Mouse (Mus musculus) heart, embryonic 15.5 days (tissue): Measurements from ENCODE around the gene Acly. TPM values are rescaled to one million over a fixed set of nuclear protein-coding genes. Genes with fewer than 3 reads are reported as not detected.

ENCODE experiments used
- ATAC-seq: fragments of 200-750 bp; cut with Nextera tagmentation; replicated peaks from 2 replicates; pipeline ENCODE4 v1.8.0; 2017; ENCODE audit warnings: low read depth, moderate TSS enrichment; ENCODE audit not compliant: insufficient number of reproducible peaks, insufficient read depth, low FRiP score
- H3K27ac ChIP-seq: fragments of 300-500 bp; sonication (generic); 2 replicates; pipeline ENCODE4 v1.5.1; 2015; ENCODE audit warnings: mild to moderate bottlenecking, inconsistent platforms
- H3K27me3 ChIP-seq: fragments of 300-500 bp; sonication (generic); 2 replicates; pipeline ENCODE4 v1.6.1; 2015; ENCODE audit warnings: inconsistent platforms
- H3K36me3 ChIP-seq: fragments of 300-500 bp; sonication (generic); 2 replicates; pipeline ENCODE4 v1.6.1; 2015; ENCODE audit warnings: mild to moderate bottlenecking, inconsistent platforms
- H3K4me1 ChIP-seq: fragments of 300-500 bp; sonication (generic); replicated peaks from 2 replicates; pipeline ENCODE4 v1.6.1; 2015; ENCODE audit warnings: inconsistent platforms
- H3K4me2 ChIP-seq: fragments of 300-500 bp; sonication (generic); 2 replicates; pipeline ENCODE4 v1.6.1; 2015; ENCODE audit warnings: inconsistent platforms, mild to moderate bottlenecking, moderate library complexity
- H3K4me3 ChIP-seq: fragments of 300-500 bp; sonication (generic); 2 replicates; pipeline ENCODE4 v1.5.1; 2015; ENCODE audit warnings: mild to moderate bottlenecking, inconsistent platforms
- H3K9ac ChIP-seq: fragments of 300-500 bp; sonication (generic); 2 replicates; pipeline ENCODE4 v1.6.1; 2015; ENCODE audit warnings: mild to moderate bottlenecking, inconsistent platforms
- H3K9me3 ChIP-seq: fragments of 300-500 bp; sonication (generic); replicated peaks from 2 replicates; pipeline ENCODE4 v1.6.1; 2016; ENCODE audit warnings: inconsistent platforms
- WGBS: fragments of 180-500 bp; shearing (Covaris S2); methylation state at CpG from one replicate; pipeline ENCODE4 v1.1.7; 2015; ENCODE audit warnings: mixed read lengths; 5-methylcytosine and 5-hydroxymethylcytosine counted together
- microRNA-seq: library from miRNA; unstranded; fragments of <30 nt; microRNA quantifications from one replicate; pipeline ENCODE4, GENCODE M21; 2016
- polyA plus RNA-seq: library from polyadenylated mRNA; unstranded; fragments of >200 nt; fragmentation: Nextera tagmentation; extraction: Ambion mirVana; gene quantifications from 2 replicates; pipeline ENCODE4 v1.2.1, GENCODE M21; 2015

The Acly gene
- polyA plus RNA-seq, 1 experiment from 2014 or later: 49.5 TPM

DNA sequence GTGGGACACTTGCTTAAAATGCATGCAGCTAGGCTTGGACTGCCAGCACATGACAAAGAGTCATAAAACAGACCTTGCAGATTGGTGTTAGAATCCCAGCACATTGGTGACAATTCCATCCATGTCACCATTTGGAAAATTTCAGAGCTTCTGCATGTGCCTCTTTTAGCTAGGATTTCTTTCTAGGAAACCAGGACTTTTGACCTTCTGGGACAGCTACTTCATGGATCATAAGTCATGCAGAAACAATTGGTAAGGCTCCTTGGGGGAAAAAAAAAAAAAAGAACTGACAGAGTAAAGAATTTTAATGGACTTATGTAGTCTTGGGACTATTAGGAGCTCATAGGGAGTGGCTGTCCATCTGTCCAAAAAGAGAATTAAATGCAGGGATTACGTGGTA is 89.9 kb downstream of the Acly start:
- WGBS: 91% methylated on average over 1 of the region's 1 CpGs
- Histone ChIP-seq H3K4me1 (peaks cover 14% of the 10 kb centered on the region), H3K4me2 (no peak overlapping the region), H3K36me3 (peaks cover 22% of the 10 kb centered on the region), H3K4me3 (no peak overlapping the region), H3K9ac (no peak overlapping the region), H3K27ac (no peak overlapping the region), H3K27me3 (no peaks in the 10 kb centered on the region), H3K9me3 (no peaks in the 10 kb centered on the region)
- no peak for ATAC-seq

DNA sequence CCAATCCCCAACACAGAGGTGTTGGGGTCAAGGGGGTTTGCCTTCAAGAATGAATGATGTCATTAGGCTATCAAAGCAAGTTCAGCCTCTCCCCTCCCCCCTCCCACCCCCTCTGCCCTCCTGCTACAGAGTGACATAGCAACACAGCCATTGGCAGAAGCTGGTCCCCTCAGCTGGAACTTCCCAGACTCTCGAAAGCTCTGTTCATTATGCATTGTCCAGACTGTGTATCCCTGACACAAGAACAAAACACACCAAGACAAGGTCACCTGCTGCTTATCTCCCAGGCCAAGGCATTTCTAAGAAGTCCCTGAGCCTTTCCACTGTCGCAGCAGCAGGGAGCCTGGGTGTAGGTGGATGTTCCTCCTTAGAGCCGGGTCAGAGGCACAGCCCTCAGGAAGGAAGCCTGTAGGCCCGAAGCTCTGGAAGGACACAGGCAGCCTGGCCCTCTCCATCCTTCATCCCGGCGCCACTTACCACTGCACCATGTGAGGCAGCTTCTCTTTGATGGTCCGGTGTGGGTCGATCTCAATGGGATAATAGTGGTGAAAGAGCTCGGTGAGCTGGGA is 92.0 kb downstream of the Acly start:
- Histone ChIP-seq H3K4me1 (peaks cover 18% of the 10 kb centered on the region), H3K36me3 (peaks cover 22% of the 10 kb centered on the region), H3K4me3 (no peak overlapping the region), H3K4me2 (no peak overlapping the region), H3K9ac (no peak overlapping the region), H3K9me3 (no peaks in the 10 kb centered on the region), H3K27ac (no peak overlapping the region), H3K27me3 (no peaks in the 10 kb centered on the region)
- WGBS: 85% methylated on average over 9 of the region's 9 CpGs
- ATAC-seq: no peak

DNA sequence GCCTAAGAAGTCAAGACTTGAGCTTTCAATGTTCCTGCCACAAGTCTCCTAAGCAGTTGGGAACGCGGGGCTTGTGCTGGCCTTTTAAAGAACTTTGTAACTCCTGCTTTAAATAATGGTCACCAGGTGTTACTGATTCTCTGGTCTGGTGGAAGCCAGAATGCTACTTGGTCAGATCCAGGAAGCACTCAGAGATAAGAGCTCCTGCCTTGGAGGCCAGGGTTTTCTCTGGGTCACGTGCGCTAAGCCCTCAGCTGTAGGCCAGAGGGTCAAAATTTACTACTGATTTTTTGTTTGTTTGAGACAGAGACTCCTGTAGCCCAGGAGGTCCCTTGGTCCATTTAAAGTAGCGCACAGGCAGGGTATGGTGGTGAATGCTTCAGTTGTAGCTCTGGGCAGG is 95.8 kb downstream of the Acly start:
- H3K4me2 ChIP-seq: no peak overlapping the region
- no peak overlapping the region for H3K4me3 ChIP-seq
- 77% methylated on average over 5 of the region's 5 CpGs for WGBS
- peaks cover 16% of the 10 kb centered on the region for H3K36me3 ChIP-seq
- peaks cover 37% of the 10 kb centered on the region for H3K4me1 ChIP-seq
- no peaks in the 10 kb centered on the region for H3K9me3 ChIP-seq
- H3K27me3 ChIP-seq: no peaks in the 10 kb centered on the region
- H3K27ac ChIP-seq: no peak overlapping the region
- ATAC-seq: no peak
- H3K9ac ChIP-seq: no peak overlapping the region

DNA sequence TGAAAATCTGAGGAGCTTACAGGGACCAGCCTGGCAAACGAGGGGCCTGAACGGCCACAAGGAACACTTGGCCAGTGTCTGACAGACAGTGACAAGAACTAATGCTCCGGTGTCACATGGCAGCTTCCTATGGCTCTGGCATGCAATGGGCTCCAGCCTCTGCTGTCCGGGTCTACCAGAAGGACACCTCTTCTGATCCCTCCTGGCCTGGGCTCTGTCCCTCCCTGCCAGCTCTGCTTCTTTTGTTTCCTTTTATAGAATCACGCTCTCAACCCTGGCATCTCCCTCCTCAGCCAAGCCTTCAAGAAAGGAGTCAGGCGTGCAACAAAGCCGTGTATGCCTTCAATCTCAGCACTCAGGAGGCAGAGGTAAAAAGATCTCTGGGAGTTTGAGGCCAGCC is 97.7 kb downstream of the Acly start:
- Histone ChIP-seq H3K27ac (peak overlapping the region; percentile 82), H3K27me3 (no peaks in the 10 kb centered on the region), H3K4me2 (no peak overlapping the region), H3K9ac (no peak overlapping the region), H3K4me3 (no peak overlapping the region), H3K36me3 (peaks cover 4% of the 10 kb centered on the region), H3K9me3 (no peaks in the 10 kb centered on the region), H3K4me1 (peaks cover 49% of the 10 kb centered on the region)
- peak; percentile 57; the same call in 1 of the 2 replicates for ATAC-seq
- WGBS: 50% methylated on average over 7 of the region's 7 CpGs

DNA sequence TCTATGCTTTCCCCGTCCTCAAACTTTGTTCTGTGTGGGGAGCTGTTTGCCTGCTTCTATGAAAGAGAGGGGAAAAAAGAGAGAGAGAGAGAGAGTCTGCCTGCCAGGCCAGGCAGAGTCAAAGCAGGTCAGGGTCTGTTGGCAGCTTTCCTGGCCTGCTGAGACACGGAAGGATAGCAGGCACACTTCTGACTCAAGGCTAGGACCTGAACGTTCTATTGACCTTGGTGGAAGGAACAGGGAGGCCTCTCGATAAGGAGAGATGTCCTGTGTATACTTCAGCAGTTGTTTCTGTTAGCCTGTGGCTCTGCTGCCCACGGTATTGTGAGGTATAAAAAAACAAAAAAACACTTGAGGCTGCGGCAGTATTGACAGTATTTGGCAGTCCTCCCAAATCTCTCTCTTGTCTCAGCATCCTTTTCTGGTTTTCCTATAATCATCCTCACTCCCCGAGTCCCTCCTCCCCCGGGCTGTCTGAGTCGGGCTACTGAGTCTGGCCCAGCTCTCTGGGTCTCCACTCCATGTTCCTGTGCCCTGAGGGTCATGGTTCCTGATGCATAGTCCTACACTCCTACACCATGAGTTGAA is 99.1 kb downstream of the Acly start:
- 20% methylated on average over 9 of the region's 9 CpGs for WGBS
- peak overlapping the region; percentile 82 for H3K27ac ChIP-seq

DNA sequence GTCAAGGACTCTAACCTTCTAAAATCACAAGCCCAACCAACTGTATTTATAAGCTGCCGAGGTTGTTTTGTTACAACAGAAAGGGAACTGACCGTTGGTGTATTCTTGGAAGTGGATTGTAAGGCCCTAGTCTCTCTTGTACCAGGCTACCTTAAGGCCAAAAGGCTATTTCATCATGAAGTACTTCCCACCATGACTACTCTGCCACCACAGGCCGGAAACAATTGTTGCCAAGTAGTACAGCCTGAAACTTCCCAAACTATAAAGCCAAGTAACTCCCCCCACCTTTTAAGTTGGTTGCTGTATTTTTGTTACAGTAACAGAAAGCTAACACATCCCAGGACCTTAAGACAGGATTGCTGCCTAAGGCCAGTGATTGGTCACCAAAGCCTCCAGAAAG is 101.0 kb downstream of the Acly start:
- ATAC-seq: no peak

More for the DNA sequence above, 99.1 kb downstream of the Acly start:
- 0 out of 2 replicates have a peak, but pooled peaks cover 3% of the 10 kb centered on the region for H3K36me3 ChIP-seq
- no peak overlapping the region for H3K4me2 ChIP-seq
- no peaks in the 10 kb centered on the region for H3K27me3 ChIP-seq
- H3K9ac ChIP-seq: peak overlapping the region; percentile 26; the same call in 1 of the 2 replicates
- no peak overlapping the region for H3K4me3 ChIP-seq
- H3K4me1 ChIP-seq: peaks cover 49% of the 10 kb centered on the region
- ATAC-seq: peak; percentile 56
- H3K9me3 ChIP-seq: no peaks in the 10 kb centered on the region

More for the DNA sequence above, 101.0 kb downstream of the Acly start:
- Histone ChIP-seq H3K27ac (no peak overlapping the region), H3K9ac (no peak overlapping the region), H3K27me3 (no peaks in the 10 kb centered on the region), H3K36me3 (peaks cover 17% of the 10 kb centered on the region; the same call in 1 of the 2 replicates), H3K4me1 (peaks cover 45% of the 10 kb centered on the region), H3K4me2 (no peak overlapping the region), H3K4me3 (no peak overlapping the region), H3K9me3 (no peaks in the 10 kb centered on the region)
- WGBS: 80% methylated on average over 3 of the region's 3 CpGs

Small RNAs within 50 kb of the gene (microRNA-seq; reads per million reads assigned to microRNA genes)
- not detected for gene Gm27374
- gene Mir7116: not detected

Other genes with a start within 250 kb of the Acly start
- 1,413 and 1,738 TPM in 2 replicates for gene Eif1, start 208.1 kb downstream of the Acly start, polyA plus RNA-seq
- not detected in 2 replicates for gene Gast, start 193.6 kb downstream of the Acly start, polyA plus RNA-seq
- 5.3 and 7.7 TPM in 2 replicates for gene Hap1, start 171.9 kb downstream of the Acly start, polyA plus RNA-seq
- gene Jup, start 130.2 kb downstream of the Acly start, polyA plus RNA-seq: 117 and 140 TPM in 2 replicates
- 48.3 and 63.1 TPM in 2 replicates for gene P3h4, start 113.2 kb downstream of the Acly start, polyA plus RNA-seq
- 86.3 and 119 TPM in 2 replicates for gene Fkbp10, start 112.3 kb downstream of the Acly start, polyA plus RNA-seq
- 90.2 and 104 TPM in 2 replicates for gene Nt5c3b, start 86.2 kb downstream of the Acly start, polyA plus RNA-seq
- 0.33 and 0.42 TPM in 2 replicates for gene Klhl10, start 86.1 kb downstream of the Acly start, polyA plus RNA-seq
- gene Klhl11, start 55.3 kb downstream of the Acly start, polyA plus RNA-seq: 6.9 and 8.7 TPM in 2 replicates
- 0.66 TPM in 2 replicates for gene Ttc25, start 17.6 kb upstream of the Acly start, polyA plus RNA-seq
- 17.4 and 27.6 TPM in 2 replicates for gene Cnp, start 46.9 kb upstream of the Acly start, polyA plus RNA-seq
- 59.8 and 70.3 TPM in 2 replicates for gene Nkiras2, start 91.2 kb upstream of the Acly start, polyA plus RNA-seq
- 184 and 206 TPM in 2 replicates for gene Dnajc7, start 92.2 kb upstream of the Acly start, polyA plus RNA-seq
- 0.09 and 0.16 TPM in 2 replicates for gene Zfp385c, start 164.5 kb upstream of the Acly start, polyA plus RNA-seq
- gene Dhx58, start 176.3 kb upstream of the Acly start, polyA plus RNA-seq: 1.5 and 2.1 TPM in 2 replicates
- gene Kat2a, start 184.5 kb upstream of the Acly start, polyA plus RNA-seq: 26.5 and 36.7 TPM in 2 replicates
- not detected in 2 replicates for gene Hspb9, start 185.8 kb upstream of the Acly start, polyA plus RNA-seq
- 13.0 and 16.2 TPM in 2 replicates for gene Rab5c, start 210.2 kb upstream of the Acly start, polyA plus RNA-seq
- 0.10 TPM in 1 of 2 replicates, not detected in the other for gene Kcnh4, start 231.9 kb upstream of the Acly start, polyA plus RNA-seq
- gene Hcrt, start 234.9 kb upstream of the Acly start, polyA plus RNA-seq: not detected in 2 replicates
- gene Ghdc, start 243.0 kb upstream of the Acly start, polyA plus RNA-seq: 5.5 and 8.1 TPM in 2 replicates